13 mouse cellular contexts compared by ENCODE assay signal in the genomic region with DNA sequence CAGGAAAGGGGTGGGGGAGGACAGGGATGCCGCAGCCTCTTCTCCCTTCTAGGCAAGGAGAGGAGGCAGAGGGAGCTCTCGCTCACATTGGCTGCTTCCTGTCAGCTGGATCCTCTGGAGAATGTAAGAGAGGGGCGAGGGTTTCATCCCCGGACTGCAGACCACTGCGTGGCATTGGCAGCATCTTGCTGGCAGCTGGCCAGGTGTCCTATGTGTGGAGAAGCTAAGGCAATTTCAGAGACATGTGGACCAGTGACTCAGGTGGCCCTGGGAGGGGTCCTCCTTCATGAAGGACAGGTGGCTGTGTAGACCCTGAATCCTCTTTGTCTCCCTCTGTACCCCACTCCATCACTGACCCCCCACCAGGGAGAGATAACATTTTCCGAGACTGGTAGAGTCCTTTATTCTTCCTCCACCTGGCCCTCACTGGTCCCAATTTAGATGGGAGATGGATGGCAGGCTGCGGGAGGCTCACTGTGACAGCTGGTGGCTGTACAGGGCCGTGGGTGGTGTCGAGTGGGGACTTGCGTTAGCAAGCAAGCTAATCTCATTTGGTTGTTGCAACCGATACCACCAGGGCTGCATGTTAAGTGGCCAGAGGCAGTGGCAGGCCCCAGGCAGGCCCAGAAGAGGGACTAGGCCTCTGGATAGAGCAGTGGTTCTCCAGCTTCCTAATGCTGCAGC. TPM values are rescaled to one million over a fixed set of nuclear protein-coding genes. Genes with fewer than 3 reads are reported as not detected.
DNase-seq lines count a peak whose midpoint lies in the region; ATAC-seq and TF ChIP-seq lines count a peak whose summit lies in the region.
"Had no signal": no experiment of that assay in that cellular context is flagged by ENCODE, and none has a peak within 500 bp of the region (broad histone marks: within the 10 kb centered on the region; RNA-seq: fewer than 3 reads in every experiment).

No protein-coding gene starts in this region.

- H3K4me2 ChIP-seq in hindbrain, postnatal 0 days (ENCODE audit: low read depth, low read length) = no peak overlapping the region
- H3K4me2 ChIP-seq: liver, embryonic 13.5 days had no signal

- H3K27ac ChIP-seq in hindbrain, embryonic 10.5 days = 0 out of 2 replicates have a peak overlapping the region, but pooled peaks have one; percentile 3
- H3K27ac ChIP-seq in hindbrain, postnatal 0 days = no peak overlapping the region
- H3K27ac ChIP-seq: liver, embryonic 13.5 days had no signal

- TF ChIP-seq CTCF in hindbrain, postnatal 0 days (IDR thresholded peaks at IDR 0.05; ENCODE audit: low read depth) = no peak

- no peaks in the 10 kb centered on the region for H3K36me3 ChIP-seq in hindbrain, embryonic 10.5 days
- no peaks in the 10 kb centered on the region for H3K36me3 ChIP-seq in hindbrain, postnatal 0 days (ENCODE audit: insufficient read depth, low read length)
- H3K36me3 ChIP-seq: liver, embryonic 13.5 days had no signal

- H3K4me1 ChIP-seq in hindbrain, embryonic 10.5 days (replicated peaks) = peaks cover 63% of the 10 kb centered on the region
- peaks cover 25% of the 10 kb centered on the region for H3K4me1 ChIP-seq in hindbrain, postnatal 0 days (ENCODE audit: insufficient read depth, low read length)
- H3K4me1 ChIP-seq: liver, embryonic 13.5 days had no signal

- H3K27me3 ChIP-seq in hindbrain, embryonic 10.5 days (ENCODE audit: insufficient read depth, poor library complexity, severe bottlenecking) = peaks cover 96% of the 10 kb centered on the region
- no peaks in the 10 kb centered on the region for H3K27me3 ChIP-seq in hindbrain, postnatal 0 days (ENCODE audit: insufficient read depth, low read length)

- ATAC-seq in hindbrain, postnatal 0 days = no peak
- ATAC-seq: intestine, postnatal 0 days had no signal

- no peak overlapping the region for H3K9ac ChIP-seq in hindbrain, postnatal 0 days (replicated peaks; ENCODE audit: low read length)
- H3K9ac ChIP-seq: liver, embryonic 13.5 days had no signal

- H3K4me3 ChIP-seq in hindbrain, embryonic 10.5 days = no peak overlapping the region
- no peak overlapping the region for H3K4me3 ChIP-seq in hindbrain, postnatal 0 days (ENCODE audit: low read length)
- H3K4me3 ChIP-seq: erythroblast, embryonic 14.5 days; liver, embryonic 13.5 days had no signal

- WGBS in hindbrain, embryonic 10.5 days = 58% methylated on average over 11 of the region's 11 CpGs
- WGBS in hindbrain, postnatal 0 days = 37% methylated on average over 11 of the region's 11 CpGs

- DNase-seq in adrenal gland, adult 2 months = peak; percentile 21
- no peak for DNase-seq in adrenal gland, postnatal 10 days
- DNase-seq in hindbrain, embryonic 10.5 days (ENCODE audit: low spot score) = no peak
- DNase-seq in hindbrain, postnatal 0 days (ENCODE audit: low spot score) = no peak
- DNase-seq in right cerebral cortex, adult 2 months (ENCODE audit: low spot score in 2 of 2) = peak; percentile 70 to 77
- DNase-seq in right cerebral cortex, postnatal 10 days (ENCODE audit: low spot score in 2 of 2) = no peak
- DNase-seq in thymus, postnatal 25 days = no peak
- DNase-seq in layer of hippocampus, adult 9-11 months = no peak
- DNase-seq: heart, adult 18-20 months; heart, postnatal 10 days; liver, embryonic 13.5 days had no signal

- no peaks in the 10 kb centered on the region for H3K9me3 ChIP-seq in hindbrain, embryonic 10.5 days
- no peaks in the 10 kb centered on the region for H3K9me3 ChIP-seq in hindbrain, postnatal 0 days (ENCODE audit: low read length)
- H3K9me3 ChIP-seq: liver, embryonic 13.5 days had no signal

RNA-seq across cellular contexts. Expression of gene Cdh22, which starts 22.6 kb away (rescaled TPM):
- total RNA-seq in adrenal gland, adult 2 months (2021) = 1 to 10 TPM in 1 of 2 experiments, under 1 TPM in 1; 0.89 to 1.8 TPM
- 1.5 and 6.1 TPM in 2 replicates for polyA plus RNA-seq in adrenal gland, adult 2 months (2012; rRNA removed)
- 1 to 10 TPM; 1.1 to 1.2 TPM for total RNA-seq in adrenal gland, postnatal 10 days (2021)
- polyA plus RNA-seq in hindbrain, embryonic 10.5 days (2016; fragmentation: Nextera tagmentation; extraction: Ambion mirVana) = 4.4 and 8.7 TPM in 2 replicates
- total RNA-seq in hindbrain, postnatal 0 days (2014; rRNA removed) = 47.3 and 53.4 TPM in 2 replicates
- polyA plus RNA-seq in hindbrain, postnatal 0 days (2015; fragmentation: Nextera tagmentation; extraction: Ambion mirVana) = 16.5 and 19.2 TPM in 2 replicates
- polyA plus RNA-seq: erythroblast, embryonic 14.5 days; liver, embryonic 13.5 days had no signal

RNA-seq across cellular contexts. Expression of gene Slc35c2, which starts 30.4 kb away (rescaled TPM):
- total RNA-seq in adrenal gland, adult 2 months (2021) = 10 to 100 TPM; 51.0 to 56.6 TPM
- polyA plus RNA-seq in adrenal gland, adult 2 months (2012; rRNA removed) = 87.4 and 87.6 TPM in 2 replicates
- total RNA-seq in adrenal gland, postnatal 10 days (2021) = 10 to 100 TPM; 33.0 to 34.1 TPM
- polyA plus RNA-seq in hindbrain, embryonic 10.5 days (2016; fragmentation: Nextera tagmentation; extraction: Ambion mirVana) = 68.3 and 73.0 TPM in 2 replicates
- total RNA-seq in hindbrain, postnatal 0 days (2014; rRNA removed) = 97.1 and 120 TPM in 2 replicates
- 65.7 and 68.1 TPM in 2 replicates for polyA plus RNA-seq in hindbrain, postnatal 0 days (2015; fragmentation: Nextera tagmentation; extraction: Ambion mirVana)

Comparison
In these comparisons a context has a peak if more than half of its experiments do, and no peak if none do; other contexts are left out.
1. DNase-seq: peak in adrenal gland, adult 2 months (single experiment) and right cerebral cortex, adult 2 months (2 of 2); none in adrenal gland, postnatal 10 days (single experiment), hindbrain, embryonic 10.5 days (single experiment), hindbrain, postnatal 0 days (single experiment), right cerebral cortex, postnatal 10 days (0 of 2), thymus, postnatal 25 days (single experiment) and layer of hippocampus, adult 9-11 months (single experiment).
2. RNA of gene Cdh22, which starts 22.6 kb away (total RNA-seq): 47.3 to 53.4 TPM in hindbrain, postnatal 0 days; 0.89 to 1.8 TPM in adrenal gland, adult 2 months and 1.1 to 1.2 TPM in adrenal gland, postnatal 10 days; every median in the first group is over 10 times any median in the second.